Mouse (Mus musculus) MN1 (cell line): Measurements from ENCODE around the gene Zfp11.

Experiments used
- DNase-seq: peaks from one replicate; pipeline ENCODE4 v3.0.0-alpha.2; 2016; ENCODE audit warnings: low spot score

Gene Zfp11

GRCm38 (mm10) chr5:129611060-129611459 lies 58.8 kb downstream of the Zfp11 start:
- peak; percentile 84 for DNase-seq

- DNase-seq, result no peak
Measured at GRCm38 (mm10) chr5:129607476-129607875, 62.4 kb downstream of the Zfp11 start.
